Mouse (Mus musculus): Measurements from ENCODE around the gene Stub1.

GRCm38 (mm10) chr17:25872676-25873075 lies 39.5 kb upstream of the Stub1 start:
- TF ChIP-seq CTCF (conservative IDR thresholded peaks at IDR 0.05; ENCODE audit: low read length) (no peak), POU5F1 (IDR thresholded peaks at IDR 0.05; ENCODE audit: borderline replicate concordance, low read length) (no peak), NANOG (IDR thresholded peaks at IDR 0.05; ENCODE audit: borderline replicate concordance, low read length) (no peak)
